Mouse (Mus musculus) hindbrain, embryonic 14.5 days (tissue): ENCODE results near the gene Hoxb8. TPM values are rescaled to one million over a fixed set of nuclear protein-coding genes. Genes with fewer than 3 reads are reported as not detected.
A peak's percentile ranks its signal among the peaks of the same experiment; 100 is the strongest.

Experiments
- ATAC-seq: fragments of 200-750 bp; cut with Nextera tagmentation; 2 replicates; pipeline ENCODE4 v1.8.0; 2017; ENCODE audit warnings: moderate number of reproducible peaks, mild to moderate bottlenecking, moderate TSS enrichment, moderate library complexity; ENCODE audit not compliant: low FRiP score
- DNase-seq: peaks from one replicate; pipeline ENCODE4 v3.0.0-alpha.2; 2015; ENCODE audit warnings: low spot score
- H3K27ac ChIP-seq: fragments of 300-500 bp; sonication (generic); 2 replicates; pipeline ENCODE4 v1.5.1; 2014; ENCODE audit warnings: mild to moderate bottlenecking, moderate library complexity
- H3K27me3 ChIP-seq: fragments of 300-500 bp; sonication (generic); 2 replicates; pipeline ENCODE4 v1.6.1; 2014; ENCODE audit warnings: mild to moderate bottlenecking, low read length, mixed read lengths; ENCODE audit not compliant: control insufficient read depth, insufficient read depth
- H3K36me3 ChIP-seq: fragments of 300-500 bp; sonication (generic); replicated peaks from 2 replicates; pipeline ENCODE4 v1.6.1; 2014; ENCODE audit not compliant: control insufficient read depth, insufficient read depth
- H3K4me1 ChIP-seq: fragments of 300-500 bp; sonication (generic); replicated peaks from 2 replicates; pipeline ENCODE4 v1.6.1; 2014; ENCODE audit warnings: antibody characterized with exemption, low read length, mixed read lengths; ENCODE audit not compliant: control insufficient read depth, insufficient read depth
- H3K4me2 ChIP-seq: fragments of 300-500 bp; sonication (generic); replicated peaks from 2 replicates; pipeline ENCODE4 v1.6.1; 2014; ENCODE audit warnings: mild to moderate bottlenecking, moderate library complexity
- H3K4me3 ChIP-seq: fragments of 300-500 bp; sonication (generic); replicated peaks from 2 replicates; pipeline ENCODE4 v1.5.1; 2014; ENCODE audit warnings: mild to moderate bottlenecking, low read length
- H3K9ac ChIP-seq: fragments of 300-500 bp; sonication (generic); 2 replicates; pipeline ENCODE4 v1.6.1; 2014
- H3K9me3 ChIP-seq: fragments of 300-500 bp; sonication (generic); 2 replicates; pipeline ENCODE4 v1.6.1; 2016; ENCODE audit warnings: low read length; ENCODE audit not compliant: control insufficient read depth
- whole genome bisulfite sequencing: fragments of 180-500 bp; shearing (Covaris S2); extraction: QIAGEN DNeasy Blood & Tissue Kit; methylation state at CpG from one replicate; pipeline ENCODE4 v1.1.7; 2014; 5-methylcytosine and 5-hydroxymethylcytosine counted together
- polyA plus RNA-seq: library from polyadenylated mRNA; unstranded; fragments of >200 nt; fragmentation: Nextera tagmentation; extraction: Ambion mirVana; gene quantifications from 2 replicates; pipeline ENCODE4 v1.2.1, GENCODE M21; 2014

The Hoxb8 gene
- polyA plus RNA-seq, 1 experiment from 2014 or later = 50.6 TPM

DNA sequence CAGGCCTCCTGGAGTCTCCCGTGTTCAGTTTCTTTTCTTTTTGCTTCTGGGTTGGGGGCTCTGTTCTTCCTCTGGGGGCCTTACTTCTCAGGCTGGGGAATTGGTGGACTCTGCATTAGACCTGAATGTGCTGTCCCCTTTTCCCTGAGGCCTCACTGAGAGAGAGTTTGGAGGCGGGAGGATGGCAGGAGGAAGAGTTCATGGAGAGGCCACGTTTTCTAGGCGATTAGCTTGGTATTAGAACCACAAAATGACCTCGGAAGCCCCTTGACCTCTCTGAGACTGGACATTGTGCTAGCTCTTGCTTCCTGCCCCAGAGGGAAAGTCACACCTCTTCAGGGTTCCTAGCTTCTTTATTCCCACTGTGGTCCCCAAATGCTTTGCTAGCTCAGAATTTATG lies 42.4 kb downstream of the Hoxb8 start:
- Histone ChIP-seq H3K9ac (peak overlapping the region; percentile 97), H3K9me3 (no peaks in the 10 kb centered on the region), H3K36me3 (no peaks in the 10 kb centered on the region), H3K27ac (peak overlapping the region; percentile 99), H3K4me2 (peak overlapping the region; percentile 77), H3K27me3 (peaks cover 96% of the 10 kb centered on the region), H3K4me3 (peak overlapping the region; percentile 48), H3K4me1 (no peaks in the 10 kb centered on the region)
- ATAC-seq (no peak), DNase-seq (no peak)
- WGBS = 1% methylated on average over 5 of the region's 5 CpGs

DNA sequence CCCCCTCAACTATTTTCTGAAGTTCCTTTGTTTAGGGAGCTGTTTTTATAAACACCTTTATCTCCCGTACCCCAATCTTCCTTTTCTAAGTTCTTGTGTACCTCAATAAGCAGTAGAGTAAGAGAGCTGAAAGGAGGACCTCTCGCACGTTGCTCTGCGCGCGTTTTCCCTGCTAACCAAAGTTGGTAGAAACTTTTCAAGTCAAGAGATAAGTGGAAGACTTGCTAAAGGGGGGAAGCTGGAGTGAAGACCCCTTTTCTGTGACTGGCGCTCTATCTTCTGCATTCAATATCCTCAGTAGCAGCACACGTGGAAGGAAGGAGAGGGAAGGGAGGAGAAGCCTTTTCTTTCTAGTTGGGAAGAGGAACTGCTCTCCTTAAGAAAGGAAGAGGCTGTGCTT lies 43.3 kb downstream of the Hoxb8 start:
- Histone ChIP-seq H3K4me3 (peak overlapping the region; percentile 48), H3K36me3 (no peaks in the 10 kb centered on the region), H3K9me3 (no peaks in the 10 kb centered on the region), H3K4me1 (no peaks in the 10 kb centered on the region), H3K4me2 (peak overlapping the region; percentile 77), H3K27ac (peak overlapping the region; percentile 99), H3K27me3 (peaks cover 96% of the 10 kb centered on the region), H3K9ac (peak overlapping the region; percentile 97)
- 2% methylated on average over 8 of the region's 8 CpGs for WGBS
- ATAC-seq = no peak
- DNase-seq = no peak

DNA sequence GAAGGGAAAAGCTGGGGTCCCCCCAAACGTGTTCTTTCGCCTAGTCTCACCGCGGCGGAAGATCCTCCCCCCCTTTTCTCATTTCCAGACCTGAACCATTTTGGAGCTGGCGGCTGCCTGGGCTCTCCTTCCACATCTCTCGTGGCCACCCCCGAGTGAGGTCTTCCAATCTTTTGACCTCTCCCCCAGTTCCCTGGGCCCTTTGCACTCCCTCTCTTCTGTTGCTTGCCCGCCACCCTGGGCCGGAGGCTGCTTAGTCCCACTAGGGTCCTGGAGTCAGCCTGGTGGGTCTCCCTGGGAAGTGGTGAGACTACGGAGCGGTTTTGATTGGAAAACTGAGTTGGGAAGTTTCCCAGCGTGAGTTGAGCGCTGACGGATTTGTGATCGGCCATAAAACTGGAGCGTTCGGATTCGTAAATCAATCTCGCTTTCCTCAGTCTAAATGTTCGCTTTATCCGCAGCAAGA lies 44.1 kb downstream of the Hoxb8 start:
- WGBS = under 1% methylated on average over 22 of the region's 22 CpGs

GRCm38 (mm10) chr11:96326705-96327104 lies 45.0 kb downstream of the Hoxb8 start:
- ATAC-seq = no peak
- Histone ChIP-seq H3K9ac (peak overlapping the region; percentile 97), H3K4me3 (peak overlapping the region; percentile 48), H3K27ac (peak overlapping the region; percentile 99), H3K27me3 (peaks cover 93% of the 10 kb centered on the region), H3K36me3 (no peaks in the 10 kb centered on the region), H3K9me3 (no peaks in the 10 kb centered on the region), H3K4me2 (peak overlapping the region; percentile 77), H3K4me1 (no peaks in the 10 kb centered on the region)
- no peak for DNase-seq
- WGBS = 3% methylated on average over 12 of the region's 12 CpGs

More for the DNA sequence above, 44.1 kb downstream of the Hoxb8 start:
- Histone ChIP-seq H3K4me2 (peak overlapping the region; percentile 77), H3K4me1 (no peaks in the 10 kb centered on the region), H3K9me3 (no peaks in the 10 kb centered on the region), H3K36me3 (no peaks in the 10 kb centered on the region), H3K27ac (peak overlapping the region; percentile 99), H3K27me3 (peaks cover 96% of the 10 kb centered on the region), H3K9ac (peak overlapping the region; percentile 97), H3K4me3 (peak overlapping the region; percentile 48)
- DNase-seq = no peak
- ATAC-seq = no peak

GRCm38 (mm10) chr11:96327122-96327521 lies 45.4 kb downstream of the Hoxb8 start:
- H3K4me1 ChIP-seq = no peaks in the 10 kb centered on the region
- H3K9ac ChIP-seq = peak overlapping the region; percentile 97
- peak overlapping the region; percentile 48 for H3K4me3 ChIP-seq
- H3K27me3 ChIP-seq = peaks cover 88% of the 10 kb centered on the region
- 5% methylated on average over 7 of the region's 7 CpGs for WGBS
- no peaks in the 10 kb centered on the region for H3K9me3 ChIP-seq
- H3K4me2 ChIP-seq = peak overlapping the region; percentile 77
- DNase-seq = no peak
- peak overlapping the region; percentile 99 for H3K27ac ChIP-seq
- no peak for ATAC-seq
- no peaks in the 10 kb centered on the region for H3K36me3 ChIP-seq

DNA sequence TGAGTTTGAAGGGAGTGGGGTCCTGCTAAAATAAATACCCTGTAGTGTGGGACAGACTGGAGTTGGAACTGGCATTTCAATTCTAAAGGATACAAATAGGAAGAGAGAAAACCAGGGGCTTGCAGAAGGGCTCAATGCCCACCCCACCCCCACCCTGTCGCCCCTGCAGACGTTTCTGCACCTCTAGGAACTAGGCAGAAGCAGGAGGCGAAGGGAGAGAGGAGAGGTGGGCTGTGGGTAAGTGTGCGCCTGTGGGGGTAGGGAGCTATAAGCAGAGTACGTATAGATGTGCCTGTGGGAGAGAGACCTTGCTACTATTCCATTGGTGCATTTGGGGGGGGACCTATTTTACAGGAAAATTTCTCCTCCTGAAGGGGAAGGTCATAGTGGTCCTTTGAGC lies 46.0 kb downstream of the Hoxb8 start:
- no peaks in the 10 kb centered on the region for H3K4me1 ChIP-seq
- H3K4me2 ChIP-seq = peak overlapping the region; percentile 77
- peak overlapping the region; percentile 97 for H3K9ac ChIP-seq
- H3K36me3 ChIP-seq = 0 out of 2 replicates have a peak, but pooled peaks cover 2% of the 10 kb centered on the region
- peak overlapping the region; percentile 99 for H3K27ac ChIP-seq
- H3K4me3 ChIP-seq = peak overlapping the region; percentile 48
- DNase-seq = no peak
- peaks cover 84% of the 10 kb centered on the region for H3K27me3 ChIP-seq
- peak; percentile 68 for ATAC-seq
- H3K9me3 ChIP-seq = no peaks in the 10 kb centered on the region
- WGBS = 4% methylated on average over 5 of the region's 5 CpGs

- H3K27ac ChIP-seq = peak overlapping the region; percentile 99
- H3K4me2 ChIP-seq = peak overlapping the region; percentile 77
- H3K4me3 ChIP-seq = peak overlapping the region; percentile 48
- 7% methylated on average over 8 of the region's 8 CpGs for WGBS
- H3K36me3 ChIP-seq = 0 out of 2 replicates have a peak, but pooled peaks cover 6% of the 10 kb centered on the region
- H3K4me1 ChIP-seq = no peaks in the 10 kb centered on the region
- peaks cover 85% of the 10 kb centered on the region for H3K27me3 ChIP-seq
- H3K9me3 ChIP-seq = no peaks in the 10 kb centered on the region
- H3K9ac ChIP-seq = peak overlapping the region; percentile 97
- no peak for DNase-seq
- ATAC-seq = no peak
Measured at GRCm38 (mm10) chr11:96328605-96329004, 46.9 kb downstream of the Hoxb8 start.

GRCm38 (mm10) chr11:96332105-96332504 lies 50.4 kb downstream of the Hoxb8 start:
- H3K4me1 ChIP-seq = peaks cover 12% of the 10 kb centered on the region; the same call in 1 of the 2 replicates
- ATAC-seq (no peak), DNase-seq (no peak)
- whole genome bisulfite sequencing = 0% methylated on average over 8 of the region's 8 CpGs
- H3K9ac ChIP-seq = peak overlapping the region; percentile 97
- H3K36me3 ChIP-seq = 0 out of 2 replicates have a peak, but pooled peaks cover 6% of the 10 kb centered on the region
- no peaks in the 10 kb centered on the region for H3K9me3 ChIP-seq
- peak overlapping the region; percentile 77 for H3K4me2 ChIP-seq
- H3K4me3 ChIP-seq = peak overlapping the region; percentile 48
- H3K27ac ChIP-seq = peak overlapping the region; percentile 99
- peaks cover 86% of the 10 kb centered on the region for H3K27me3 ChIP-seq

- under 1% methylated on average over 35 of the region's 35 CpGs for WGBS
- H3K4me3 ChIP-seq = peak overlapping the region; percentile 48
- ATAC-seq (no peak), DNase-seq (no peak)
- peak overlapping the region; percentile 97 for H3K9ac ChIP-seq
- H3K27ac ChIP-seq = peak overlapping the region; percentile 99
- peak overlapping the region; percentile 77 for H3K4me2 ChIP-seq
- 0 out of 2 replicates have a peak, but pooled peaks cover 6% of the 10 kb centered on the region for H3K36me3 ChIP-seq
- H3K27me3 ChIP-seq = peaks cover 86% of the 10 kb centered on the region
- H3K9me3 ChIP-seq = no peaks in the 10 kb centered on the region
- peaks cover 17% of the 10 kb centered on the region for H3K4me1 ChIP-seq
Measured at GRCm38 (mm10) chr11:96332618-96333032, 50.9 kb downstream of the Hoxb8 start.
